Mouse (Mus musculus): Measurements from ENCODE around the gene Ispd.

Ispd gene

GRCm38 (mm10) chr12:36570414-36571095, 189.3 kb downstream of the Ispd start:
- DNase-seq, result no peak

GRCm38 (mm10) chr12:36584828-36585227, 203.6 kb downstream of the Ispd start:
- no peak for DNase-seq

DNA sequence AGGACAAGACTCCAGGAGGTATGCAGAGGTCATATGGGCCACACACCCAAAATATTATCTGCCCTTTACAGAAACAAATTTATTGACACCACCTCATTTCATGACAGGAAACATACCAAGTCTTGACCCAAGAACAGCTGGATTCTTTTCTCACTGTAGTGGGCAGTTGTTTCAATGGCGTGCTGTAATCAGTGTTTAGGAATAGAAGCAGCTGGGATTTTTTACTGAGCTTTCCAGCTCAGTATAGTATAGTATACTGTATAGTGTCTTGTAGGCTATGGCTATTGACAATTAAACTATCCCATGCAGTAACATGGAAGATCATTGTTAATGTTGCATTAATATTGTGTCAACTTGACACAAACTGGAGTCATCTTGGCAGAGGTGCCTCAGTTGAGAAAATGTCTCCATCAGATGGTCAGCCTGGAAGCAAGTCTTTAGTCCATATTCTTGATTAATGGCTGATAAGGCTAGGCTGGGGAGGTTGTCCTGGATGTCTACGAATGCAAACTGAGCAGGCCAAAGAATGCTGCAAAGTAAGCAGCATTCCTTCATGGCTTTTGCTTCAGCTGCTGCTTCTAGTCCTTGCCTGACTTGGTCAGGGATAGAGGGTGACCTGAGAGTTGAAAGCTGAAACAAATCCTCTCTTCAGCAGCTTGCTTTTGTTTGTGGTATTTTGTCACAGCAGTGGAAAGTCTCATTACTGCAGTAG, 216.4 kb downstream of the Ispd start:
- no peak for DNase-seq

DNA sequence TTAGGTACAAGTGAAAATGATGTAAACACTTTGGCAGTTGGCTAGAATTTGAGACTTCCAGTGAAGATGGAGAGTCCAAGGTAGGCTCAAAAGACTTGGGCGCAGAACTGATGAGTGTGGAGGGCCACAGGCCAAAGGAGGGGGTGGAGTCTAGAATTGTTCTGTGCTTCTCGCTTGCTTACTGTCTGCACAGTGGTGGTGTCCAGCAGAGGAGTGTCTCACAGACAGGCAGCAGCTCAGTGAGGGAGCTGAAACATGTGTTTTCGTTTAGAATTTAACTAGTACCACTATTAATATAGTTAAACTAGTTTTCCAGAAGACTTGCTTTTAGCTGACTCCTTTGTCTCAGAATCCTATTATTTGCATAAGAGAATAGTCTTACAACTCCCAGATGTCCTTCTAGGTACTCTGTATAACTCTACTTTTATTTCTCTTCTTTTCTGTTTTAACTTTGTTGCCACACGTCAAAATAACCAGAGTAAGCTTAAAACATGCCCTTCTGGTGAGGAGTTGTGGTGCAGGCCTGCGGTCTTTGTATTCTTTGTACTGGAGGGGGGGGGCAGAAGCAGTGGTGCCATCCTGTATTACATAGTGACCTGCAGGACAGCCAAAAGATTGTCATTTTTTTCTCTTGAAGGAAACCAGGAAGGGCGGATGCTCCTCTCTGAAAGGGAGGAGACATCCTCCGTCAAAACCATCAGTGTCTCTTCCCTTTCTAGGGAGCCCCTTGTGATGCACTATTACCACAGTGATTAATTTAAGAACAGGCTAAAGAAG, 240.9 kb downstream of the Ispd start:
- DNase-seq, result no peak

- DNase-seq, result no peak
These were observed 246.0 kb downstream of the Ispd start for GRCm38 (mm10) chr12:36627204-36627603.

DNA sequence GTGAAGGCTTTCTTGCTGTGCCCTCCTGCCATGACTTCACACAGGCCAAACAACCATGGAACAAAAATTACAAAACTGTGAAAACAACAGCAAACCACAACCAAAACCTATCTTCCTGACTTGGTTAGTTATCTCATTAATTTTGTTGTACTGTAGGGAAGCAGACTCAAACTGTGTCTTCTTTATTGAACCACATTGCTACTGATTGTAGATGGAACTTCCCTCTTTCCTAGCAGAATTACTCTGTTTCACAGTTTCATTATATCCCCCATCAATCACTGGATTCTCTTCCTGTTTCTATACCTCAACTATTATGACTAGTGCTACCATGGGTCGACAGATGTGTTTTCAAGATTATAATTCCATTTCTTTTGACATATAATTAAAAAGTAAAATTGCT, 251.2 kb downstream of the Ispd start:
- DNase-seq, result no peak

- DNase-seq, result no peak
These were observed 266.3 kb downstream of the Ispd start for GRCm38 (mm10) chr12:36647514-36647913.

DNA sequence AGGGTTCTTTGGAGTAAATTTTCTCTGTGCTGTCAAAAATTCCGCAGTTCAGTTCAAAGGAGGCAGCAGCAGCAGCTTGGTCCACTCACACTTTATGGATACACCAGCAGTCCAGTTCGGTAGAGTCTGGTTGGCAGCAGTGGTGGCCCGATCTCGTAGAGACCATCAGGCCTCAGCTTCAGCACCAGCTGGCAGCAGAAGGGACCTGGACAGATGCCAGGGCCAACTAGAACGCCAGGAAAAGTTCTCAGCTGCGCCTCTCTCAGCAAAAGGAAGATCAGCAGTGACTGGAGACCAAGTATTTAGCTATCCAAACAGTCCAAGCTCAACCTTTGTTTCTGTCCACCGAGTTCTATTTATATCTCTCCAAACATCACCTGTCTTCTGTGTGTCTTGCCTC, 281.2 kb downstream of the Ispd start:
- peak; percentile 34 for DNase-seq

DNA sequence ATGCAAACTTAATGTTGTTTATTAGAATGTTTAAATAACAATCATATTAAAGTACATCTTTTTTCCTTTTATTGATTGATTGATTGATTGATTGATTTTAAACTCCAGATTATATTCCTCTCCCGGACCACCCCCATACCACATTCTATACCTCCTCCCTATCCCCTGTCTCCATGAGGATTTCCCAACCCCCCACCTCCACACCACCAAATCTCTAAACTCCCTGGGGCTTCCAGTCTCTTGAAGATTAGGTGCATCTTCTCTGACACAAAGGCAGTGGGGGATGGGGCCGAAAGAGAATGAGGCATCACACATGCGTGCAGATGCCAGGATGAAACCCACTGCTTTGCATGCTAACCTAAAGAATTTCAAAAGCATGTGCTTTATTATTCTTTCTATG, 283.5 kb downstream of the Ispd start:
- no peak for DNase-seq

GRCm38 (mm10) chr12:36666771-36667170, 285.5 kb downstream of the Ispd start:
- no peak for DNase-seq

GRCm38 (mm10) chr12:36670164-36670908, 289.1 kb downstream of the Ispd start:
- DNase-seq, result no peak

GRCm38 (mm10) chr12:36670915-36671579, 289.8 kb downstream of the Ispd start:
- DNase-seq, result no peak

GRCm38 (mm10) chr12:36674481-36674880, 293.2 kb downstream of the Ispd start:
- DNase-seq, result no peak

- DNase-seq, result no peak
These were observed 297.0 kb downstream of the Ispd start for GRCm38 (mm10) chr12:36678220-36678619.

- no peak for DNase-seq
These were observed 299.7 kb downstream of the Ispd start for GRCm38 (mm10) chr12:36680883-36681505.

GRCm38 (mm10) chr12:36681779-36682178, 300.5 kb downstream of the Ispd start:
- DNase-seq, result no peak

GRCm38 (mm10) chr12:36694072-36694471, 312.8 kb downstream of the Ispd start:
- no peak for DNase-seq

- no peak for DNase-seq
These were observed 323.1 kb downstream of the Ispd start for GRCm38 (mm10) chr12:36704380-36704779.

DNA sequence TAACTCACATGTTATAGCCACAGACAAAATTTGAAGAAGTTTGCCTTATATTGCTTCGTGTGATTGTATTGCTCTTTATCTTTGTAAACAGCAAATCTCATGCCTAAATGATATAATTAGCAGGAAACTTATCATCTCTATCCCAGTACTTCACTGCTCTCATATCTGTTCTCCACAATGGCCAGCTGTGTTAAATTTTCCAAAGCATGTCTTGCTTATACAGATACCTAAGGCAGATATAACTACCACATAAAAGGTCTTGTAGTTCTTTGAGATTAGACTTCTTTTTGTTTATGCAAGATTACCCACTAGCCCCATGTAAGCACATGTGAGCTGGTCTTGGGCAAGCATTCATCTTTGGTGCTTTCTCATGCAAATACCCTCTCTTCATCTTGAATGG, 327.6 kb downstream of the Ispd start:
- DNase-seq, result no peak

GRCm38 (mm10) chr12:36713866-36714662, 332.8 kb downstream of the Ispd start:
- no peak for DNase-seq

- DNase-seq, result no peak
These were observed 336.3 kb downstream of the Ispd start for GRCm38 (mm10) chr12:36717526-36717925.

Data from cerebellum, adult 11-12 months (tissue).